Mouse (Mus musculus) lung, postnatal 0 days (tissue): ENCODE results near the gene Rbpjl. TPM values are rescaled to one million over a fixed set of nuclear protein-coding genes. Genes with fewer than 3 reads are reported as not detected.

ENCODE experiments used
- ATAC-seq: fragments of 200-750 bp; cut with Nextera tagmentation; 2 replicates; pipeline ENCODE4 v1.8.0; 2017; ENCODE audit warnings: moderate library complexity
- DNase-seq: peaks from one replicate; pipeline ENCODE4 v3.0.0-alpha.2; 2016; ENCODE audit warnings: low spot score
- H3K27ac ChIP-seq: fragments of 300-500 bp; sonication (generic); 2 replicates; pipeline ENCODE4 v1.5.1; 2014; ENCODE audit warnings: antibody characterized with exemption, mild to moderate bottlenecking, low read length, mixed read lengths
- H3K27me3 ChIP-seq: fragments of 300-500 bp; sonication (generic); replicated peaks from 2 replicates; pipeline ENCODE4 v1.6.1; 2014; ENCODE audit warnings: low read length, mixed read lengths; ENCODE audit not compliant: insufficient read depth
- H3K36me3 ChIP-seq: fragments of 300-500 bp; sonication (generic); 2 replicates; pipeline ENCODE4 v1.6.1; 2014; ENCODE audit warnings: low read length, mixed read lengths; ENCODE audit not compliant: insufficient read depth
- H3K4me1 ChIP-seq: fragments of 300-500 bp; sonication (generic); 2 replicates; pipeline ENCODE4 v1.6.1; 2014; ENCODE audit warnings: antibody characterized with exemption, low read depth, low read length, mixed read lengths; ENCODE audit not compliant: insufficient read depth
- H3K4me2 ChIP-seq: fragments of 300-500 bp; sonication (generic); replicated peaks from 2 replicates; pipeline ENCODE4 v1.6.1; 2014; ENCODE audit warnings: low read depth, mild to moderate bottlenecking, low read length, moderate library complexity, mixed read lengths
- H3K4me3 ChIP-seq: fragments of 300-500 bp; sonication (generic); 2 replicates; pipeline ENCODE4 v1.5.1; 2014; ENCODE audit warnings: low read depth, low read length
- H3K9ac ChIP-seq: fragments of 300-500 bp; sonication (generic); replicated peaks from 2 replicates; pipeline ENCODE4 v1.6.1; 2014; ENCODE audit warnings: low read depth, mild to moderate bottlenecking
- H3K9me3 ChIP-seq: fragments of 300-500 bp; sonication (generic); 2 replicates; pipeline ENCODE4 v1.6.1; 2016; ENCODE audit warnings: low read length, mixed read lengths
- CTCF ChIP-seq: IDR thresholded peaks from 2 replicates; pipeline ENCODE4 v1.5.1; 2016; ENCODE audit warnings: antibody characterized with exemption, mild to moderate bottlenecking
- EP300 ChIP-seq: IDR thresholded peaks from 2 replicates; pipeline ENCODE4 v1.6.1; 2016; ENCODE audit warnings: antibody characterized with exemption, mild to moderate bottlenecking, control low read depth
- WGBS: fragments of 180-500 bp; shearing (Covaris S2); extraction: QIAGEN DNeasy Blood & Tissue Kit; methylation state at CpG from one replicate; pipeline ENCODE4 v1.1.7; 2014; 5-methylcytosine and 5-hydroxymethylcytosine counted together
- polyA plus RNA-seq: library from polyadenylated mRNA; unstranded; fragments of >200 nt; fragmentation: Nextera tagmentation; extraction: Ambion mirVana; gene quantifications from 2 replicates; pipeline ENCODE4 v1.2.1, GENCODE M21; 2015

Gene Rbpjl
- polyA plus RNA-seq = 29.7 and 42.6 TPM in 2 replicates

- Histone ChIP-seq H3K27me3 (peaks cover 14% of the 10 kb centered on the region), H3K9ac (no peak within 1 kb of the TSS), H3K27ac (peak within 1 kb of the TSS; percentile 85), H3K36me3 (no peaks in the 10 kb centered on the region), H3K4me3 (peak within 1 kb of the TSS; percentile 14), H3K4me1 (0 out of 2 replicates have a peak, but pooled peaks cover 7% of the 10 kb centered on the region), H3K4me2 (peak within 1 kb of the TSS; percentile 70), H3K9me3 (no peaks in the 10 kb centered on the region)
- TF ChIP-seq CTCF = peak; percentile 95
- no peak for TF ChIP-seq EP300
- WGBS = 5% methylated on average over 17 of the region's 17 CpGs
- DNase-seq (peak; percentile 87), ATAC-seq (peak; percentile 40)
These were observed at the start of gene Rbpjl for GRCm38 (mm10) chr2:164402906-164403305. Gene Rbpjl, plus strand, starts transcription at chr2:164403141.

DNA sequence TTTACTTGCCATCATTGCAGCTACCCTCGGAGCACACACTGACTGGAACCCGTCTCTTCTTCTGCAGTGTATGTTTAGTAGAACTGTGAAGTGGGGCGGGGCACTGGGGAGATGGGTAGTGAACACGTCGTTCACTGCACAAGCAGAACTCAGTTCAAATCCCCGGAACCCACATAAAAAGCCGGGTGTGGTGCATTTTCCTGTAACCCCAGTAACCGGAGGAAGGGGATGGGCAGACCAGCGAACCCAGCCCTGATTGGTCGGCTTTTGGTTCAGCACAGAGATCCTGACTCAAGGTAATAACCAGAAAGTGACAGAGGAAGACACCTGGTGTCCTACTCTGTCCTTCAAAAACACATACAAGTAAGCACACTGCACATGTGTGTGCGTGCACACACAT, 49.6 kb upstream of the Rbpjl start:
- no peaks in the 10 kb centered on the region for H3K27me3 ChIP-seq
- no peak overlapping the region for H3K4me2 ChIP-seq
- no peak overlapping the region for H3K27ac ChIP-seq
- WGBS = 82% methylated on average over 11 of the region's 11 CpGs
- no peaks in the 10 kb centered on the region for H3K9me3 ChIP-seq
- H3K9ac ChIP-seq = no peak overlapping the region
- TF ChIP-seq CTCF (no peak), EP300 (no peak)
- no peaks in the 10 kb centered on the region for H3K36me3 ChIP-seq
- ATAC-seq = no peak
- H3K4me1 ChIP-seq = no peaks in the 10 kb centered on the region
- H3K4me3 ChIP-seq = no peak overlapping the region
- no peak for DNase-seq

- ATAC-seq = peak; percentile 64
- Histone ChIP-seq H3K4me1 (no peaks in the 10 kb centered on the region), H3K9ac (no peak overlapping the region), H3K4me2 (no peak overlapping the region), H3K9me3 (no peaks in the 10 kb centered on the region), H3K36me3 (no peaks in the 10 kb centered on the region), H3K27me3 (no peaks in the 10 kb centered on the region), H3K4me3 (no peak overlapping the region), H3K27ac (peak overlapping the region; percentile 38; the same call in 1 of the 2 replicates)
- 51% methylated on average over 11 of the region's 11 CpGs for WGBS
- TF ChIP-seq CTCF (no peak), EP300 (peak; percentile 61)
- peak; percentile 68 for DNase-seq
These were observed 46.6 kb upstream of the Rbpjl start for GRCm38 (mm10) chr2:164356177-164356967.

- no peak for ATAC-seq
- no peak for DNase-seq
These were observed 44.6 kb upstream of the Rbpjl start for GRCm38 (mm10) chr2:164358373-164358772.

DNA sequence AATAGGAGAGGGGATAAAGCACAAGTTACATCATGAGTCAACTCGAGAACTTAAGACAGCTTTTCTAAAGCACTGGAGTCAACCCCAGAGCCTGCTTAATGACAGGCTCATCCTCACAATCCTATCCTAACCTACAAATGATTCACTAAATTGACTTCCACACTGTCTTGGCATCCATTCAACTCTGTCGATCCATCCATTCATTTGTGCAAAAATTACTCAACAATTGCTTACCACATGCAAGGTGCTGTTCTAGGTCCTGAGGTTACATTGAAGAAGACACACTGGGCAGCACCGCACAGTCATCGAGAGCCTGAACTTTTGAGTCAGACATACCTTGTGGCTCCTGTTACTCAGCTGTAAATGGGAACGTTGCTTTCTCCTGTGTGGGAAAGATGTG, 43.9 kb upstream of the Rbpjl start:
- no peak overlapping the region for H3K27ac ChIP-seq
- no peaks in the 10 kb centered on the region for H3K9me3 ChIP-seq
- H3K4me2 ChIP-seq = no peak overlapping the region
- WGBS = 81% methylated on average over 5 of the region's 5 CpGs
- H3K4me1 ChIP-seq = no peaks in the 10 kb centered on the region
- H3K4me3 ChIP-seq = no peak overlapping the region
- DNase-seq (no peak), ATAC-seq (no peak)
- H3K36me3 ChIP-seq = no peaks in the 10 kb centered on the region
- no peak for TF ChIP-seq CTCF
- no peak for TF ChIP-seq EP300
- no peaks in the 10 kb centered on the region for H3K27me3 ChIP-seq
- H3K9ac ChIP-seq = no peak overlapping the region

More at GRCm38 (mm10) chr2:164358373-164358772, 44.6 kb upstream of the Rbpjl start:
- H3K9me3 ChIP-seq = no peaks in the 10 kb centered on the region
- TF ChIP-seq EP300 = no peak
- TF ChIP-seq CTCF = peak; percentile 49
- H3K9ac ChIP-seq = no peak overlapping the region
- H3K4me2 ChIP-seq = no peak overlapping the region
- no peak overlapping the region for H3K27ac ChIP-seq
- 90% methylated on average over 3 of the region's 3 CpGs for WGBS
- no peak overlapping the region for H3K4me3 ChIP-seq
- H3K4me1 ChIP-seq = no peaks in the 10 kb centered on the region
- H3K36me3 ChIP-seq = no peaks in the 10 kb centered on the region
- no peaks in the 10 kb centered on the region for H3K27me3 ChIP-seq

DNA sequence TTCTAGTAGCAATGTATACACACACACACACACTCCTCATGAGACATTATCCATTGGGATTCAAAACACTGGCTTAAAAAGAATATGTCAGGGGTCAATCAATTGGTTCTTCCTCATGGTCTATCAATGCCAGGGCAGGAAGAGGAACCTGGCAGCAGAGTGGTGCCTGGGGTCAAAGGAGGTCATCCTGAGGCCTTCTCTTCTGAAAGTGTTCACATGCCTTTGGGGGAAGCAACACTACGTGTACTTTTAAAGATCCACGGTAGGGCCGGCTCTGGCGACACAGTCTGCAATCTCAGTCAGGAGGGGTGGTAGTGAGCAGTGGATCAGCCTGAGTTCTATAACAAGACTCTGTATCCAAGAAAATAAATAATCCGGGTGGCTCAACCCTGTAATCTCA, 43.3 kb upstream of the Rbpjl start:
- 68% methylated on average over 5 of the region's 5 CpGs for WGBS
- DNase-seq = no peak
- H3K4me3 ChIP-seq = no peak overlapping the region
- no peak overlapping the region for H3K9ac ChIP-seq
- no peak overlapping the region for H3K4me2 ChIP-seq
- H3K27ac ChIP-seq = no peak overlapping the region
- no peak for ATAC-seq
- TF ChIP-seq EP300 (no peak), CTCF (no peak)
- no peaks in the 10 kb centered on the region for H3K9me3 ChIP-seq
- no peaks in the 10 kb centered on the region for H3K4me1 ChIP-seq
- H3K27me3 ChIP-seq = no peaks in the 10 kb centered on the region
- no peaks in the 10 kb centered on the region for H3K36me3 ChIP-seq
